Mouse (Mus musculus) lung, adult 10 weeks (tissue): ENCODE measurements around the gene Gcm1. TPM values are rescaled to one million over a fixed set of nuclear protein-coding genes. Genes with fewer than 3 reads are reported as not detected.

Source experiments
- polyA plus RNA-seq: library from polyadenylated mRNA; stranded (reverse); fragments of 350-450 nt; fragmentation: Illumina TruSeq; extraction: RNeasy Lipid Tissue Mini Kit (QIAGEN cat#74804); gene quantifications from one replicate; pipeline ENCODE4 v1.2.3, GENCODE M21; 2014; ENCODE audit warnings: low read depth, low replicate concordance; ENCODE audit not compliant: insufficient read depth

Gcm1 gene
- polyA plus RNA-seq: not detected

GRCm38 (mm10) chr9:78051677-78052076 lies at the start of gene Gcm1:
Gene Gcm1, plus strand, starts transcription at chr9:78051924.

DNA sequence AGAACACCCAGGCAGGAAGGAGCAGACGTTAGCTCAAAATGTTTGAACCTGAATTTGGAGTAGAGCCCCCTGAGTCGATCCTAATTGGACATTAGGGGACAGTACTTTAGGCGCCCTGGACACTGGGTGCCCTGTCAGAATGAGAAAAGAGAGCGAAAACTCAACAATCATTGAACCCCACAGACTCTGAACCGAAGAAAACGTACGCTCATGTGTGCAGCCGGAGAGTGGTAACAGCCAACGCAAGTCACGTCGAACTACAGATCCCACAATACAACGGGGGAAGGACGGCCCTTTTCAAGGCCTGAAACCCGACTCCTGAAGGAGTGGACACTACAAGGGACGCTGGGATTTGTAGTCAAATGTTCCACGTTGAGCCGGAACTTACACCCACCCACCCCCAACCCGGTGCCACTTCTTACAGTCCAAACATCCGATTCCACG lies 57.1 kb downstream of the Gcm1 start, which contains the start of the genes Fbxo9 and Ick:
Fbxo9 (minus strand) TSS at position 270 of the 444 bp plus-strand sequence.
Ick (plus strand) TSS at position 397 of the 444 bp plus-strand sequence.

Other genes starting within 250 kb of the Gcm1 start
- gene Elovl5, start 134.6 kb upstream of the Gcm1 start, polyA plus RNA-seq: 93.8 TPM
- gene Fbxo9, start 57.1 kb downstream of the Gcm1 start, polyA plus RNA-seq: 44.7 TPM
- 11.2 TPM for gene Ick, start 57.3 kb downstream of the Gcm1 start, polyA plus RNA-seq
- gene Gsta4, start 130.8 kb downstream of the Gcm1 start, polyA plus RNA-seq: 111 TPM
- 1.2 TPM for gene Gsta1, start 178.7 kb downstream of the Gcm1 start, polyA plus RNA-seq
- 0.40 TPM for gene Gm3776, start 205.2 kb downstream of the Gcm1 start, polyA plus RNA-seq
- not detected for gene Gm10639, start 238.0 kb downstream of the Gcm1 start, polyA plus RNA-seq